ENCODE assay signal across 9 mouse cellular contexts in the genomic region with DNA sequence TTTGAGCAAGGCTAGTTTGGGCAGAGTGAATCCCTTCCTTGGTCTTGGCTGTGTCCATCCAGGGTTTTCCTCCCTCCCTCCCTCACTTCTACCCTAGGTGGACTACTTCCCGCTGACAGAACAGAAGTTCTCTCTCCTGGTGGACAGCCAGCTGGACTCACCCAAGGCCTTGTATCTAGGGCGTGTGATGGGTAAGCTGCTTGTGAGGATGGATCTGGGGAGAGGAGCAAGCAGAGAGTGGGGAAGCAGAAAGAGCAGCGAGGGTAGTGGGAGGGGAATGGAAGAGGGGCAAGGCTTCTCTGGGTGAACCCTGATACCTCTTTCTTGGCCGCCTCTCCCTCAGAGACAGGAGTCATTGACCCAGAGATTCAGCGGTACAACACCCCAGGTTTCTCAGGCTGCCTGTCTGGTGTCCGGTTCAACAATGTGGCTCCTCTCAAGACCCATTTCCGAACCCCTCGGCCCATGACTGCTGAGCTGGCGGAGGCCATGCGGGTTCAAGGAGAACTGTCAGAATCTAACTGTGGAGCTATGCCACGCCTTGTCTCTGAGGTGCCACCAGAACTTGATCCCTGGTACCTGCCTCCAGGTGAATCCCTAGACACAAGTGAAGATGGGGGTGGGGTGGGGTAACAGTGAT. TPM values are rescaled to one million over a fixed set of nuclear protein-coding genes. Genes with fewer than 3 reads are reported as not detected.
DNase-seq lines count a peak whose midpoint lies in the region; ATAC-seq lines count a peak whose summit lies in the region.
"Had no signal": no experiment of that assay in that cellular context is flagged by ENCODE, and none has a peak within 500 bp of the region (broad histone marks: within the 10 kb centered on the region; RNA-seq: fewer than 3 reads in every experiment).

No protein-coding gene starts in this region.

- no peak for ATAC-seq in kidney, embryonic 16.5 days (ENCODE audit: low FRiP score, low TSS enrichment)

- peaks cover 41% of the 10 kb centered on the region for H3K4me1 ChIP-seq in kidney, embryonic 16.5 days (ENCODE audit: insufficient read depth, low read length)

- peaks cover 17% of the 10 kb centered on the region for H3K36me3 ChIP-seq in kidney, embryonic 16.5 days (ENCODE audit: insufficient read depth, low read length)

- H3K27ac ChIP-seq in kidney, embryonic 16.5 days (ENCODE audit: low read length): peak overlapping the region; percentile 94

- no peaks in the 10 kb centered on the region for H3K27me3 ChIP-seq in kidney, embryonic 16.5 days (ENCODE audit: insufficient read depth, low read length)

- peak; percentile 65 for DNase-seq in adrenal gland, postnatal 14 days
- no peak for DNase-seq in adrenal gland, postnatal 10 days
- DNase-seq in kidney, postnatal 36 days: no peak
- DNase-seq in urinary bladder, postnatal 14 days (ENCODE audit: low spot score): peak; percentile 63
- no peak for DNase-seq in urinary bladder, postnatal 10 days (ENCODE audit: low spot score)
- no peak for DNase-seq in right cerebral cortex, adult 2 months (ENCODE audit: low spot score in 2 of 2)
- no peak for DNase-seq in gastrocnemius, adult 8-10 months (ENCODE audit: low spot score in 2 of 2)

- no peak overlapping the region for H3K4me3 ChIP-seq in kidney, embryonic 16.5 days (ENCODE audit: low read length)

- H3K9ac ChIP-seq in kidney, embryonic 16.5 days (replicated peaks; ENCODE audit: low read length): peak overlapping the region; percentile 22; the same call in 1 of the 2 replicates

- no peak overlapping the region for H3K4me2 ChIP-seq in kidney, embryonic 16.5 days (replicated peaks; ENCODE audit: low read depth, low read length)

- no peaks in the 10 kb centered on the region for H3K9me3 ChIP-seq in kidney, embryonic 16.5 days (ENCODE audit: low read length)

- 63% methylated on average over 11 of the region's 11 CpGs for WGBS in kidney, embryonic 16.5 days

RNA-seq across cellular contexts. Expression of gene Ccr10, which starts 13.0 kb away (rescaled TPM):
- 1.4 and 1.5 TPM in 2 replicates for total RNA-seq in adrenal gland, postnatal 14 days (2021)
- total RNA-seq in adrenal gland, postnatal 10 days (2021): under 1 TPM; 0.78 to 1.00 TPM
- 0.50 and 0.76 TPM in 2 replicates for polyA plus RNA-seq in kidney, embryonic 16.5 days (2015; fragmentation: Nextera tagmentation; extraction: Ambion mirVana)
- total RNA-seq in gastrocnemius, adult 8-10 months (2022): not detected
- total RNA-seq: neutrophil, adult 5-6 weeks had no signal

RNA-seq across cellular contexts. Expression of gene Plekhh3, which starts 17.1 kb away (rescaled TPM):
- total RNA-seq in adrenal gland, postnatal 14 days (2021): 30.5 and 32.7 TPM in 2 replicates
- 10 to 100 TPM; 26.2 to 40.8 TPM for total RNA-seq in adrenal gland, postnatal 10 days (2021)
- 18.7 and 19.2 TPM in 2 replicates for polyA plus RNA-seq in kidney, embryonic 16.5 days (2015; fragmentation: Nextera tagmentation; extraction: Ambion mirVana)
- 10 to 100 TPM; 25.6 to 38.5 (median 33.9) TPM for total RNA-seq in gastrocnemius, adult 8-10 months (2022)

RNA-seq across cellular contexts. Expression of gene Cntnap1, which starts 18.0 kb away (rescaled TPM):
- 10.9 and 13.5 TPM in 2 replicates for total RNA-seq in adrenal gland, postnatal 14 days (2021)
- total RNA-seq in adrenal gland, postnatal 10 days (2021): 10 to 100 TPM; 12.1 to 15.9 TPM
- 2.2 TPM in 2 replicates for polyA plus RNA-seq in kidney, embryonic 16.5 days (2015; fragmentation: Nextera tagmentation; extraction: Ambion mirVana)
- total RNA-seq in gastrocnemius, adult 8-10 months (2022): 1 to 10 TPM in 1 of 4 experiments, under 1 TPM in 3; 0.67 to 1.3 (median 0.81) TPM
- total RNA-seq: neutrophil, adult 5-6 weeks had no signal

RNA-seq across cellular contexts. Expression of gene Tubg2, which starts 32.6 kb away (rescaled TPM):
- 7.2 and 7.9 TPM in 2 replicates for total RNA-seq in adrenal gland, postnatal 14 days (2021)
- total RNA-seq in adrenal gland, postnatal 10 days (2021): 1 to 10 TPM; 6.9 to 7.2 TPM
- 4.2 and 4.5 TPM in 2 replicates for polyA plus RNA-seq in kidney, embryonic 16.5 days (2015; fragmentation: Nextera tagmentation; extraction: Ambion mirVana)
- total RNA-seq in gastrocnemius, adult 8-10 months (2022): 1 to 10 TPM; 2.9 to 3.6 (median 3.2) TPM

RNA-seq across cellular contexts. Expression of gene Ezh1, which starts 38.0 kb away (rescaled TPM):
- 28.8 and 37.7 TPM in 2 replicates for total RNA-seq in adrenal gland, postnatal 14 days (2021)
- 10 to 100 TPM; 27.9 to 37.9 TPM for total RNA-seq in adrenal gland, postnatal 10 days (2021)
- polyA plus RNA-seq in kidney, embryonic 16.5 days (2015; fragmentation: Nextera tagmentation; extraction: Ambion mirVana): 25.1 and 29.5 TPM in 2 replicates
- 10 to 100 TPM; 24.3 to 31.0 (median 26.2) TPM for total RNA-seq in gastrocnemius, adult 8-10 months (2022)

Comparison
In these comparisons a context has a peak if more than half of its experiments do, and no peak if none do; other contexts are left out.
1. DNase-seq: peak in adrenal gland, postnatal 14 days (single experiment) and urinary bladder, postnatal 14 days (single experiment); none in adrenal gland, postnatal 10 days (single experiment), kidney, postnatal 36 days (0 of 2), urinary bladder, postnatal 10 days (single experiment), right cerebral cortex, adult 2 months (0 of 2) and gastrocnemius, adult 8-10 months (0 of 2).